Mouse (Mus musculus) WW6 (cell line): ENCODE results near the gene P4ha1.
"Not testable (repeated sequence)": the region's sequence is repeated elsewhere in the genome, so short reads cannot be mapped to it uniquely, and the experiment has no call there.

Experiments
- DNase-seq: peaks from one replicate; pipeline ENCODE4 v3.0.0-alpha.2; 2013; ENCODE audit warnings: low read depth, low spot score

The P4ha1 gene

GRCm38 (mm10) chr10:59368729-59369128 is 45.6 kb downstream of the P4ha1 start:
- no peak for DNase-seq

- DNase-seq: no peak
Measured at GRCm38 (mm10) chr10:59369426-59369825, 46.3 kb downstream of the P4ha1 start.

- no peak for DNase-seq
Measured at GRCm38 (mm10) chr10:59377906-59378305, 54.8 kb downstream of the P4ha1 start.

GRCm38 (mm10) chr10:59378728-59379127 is 55.6 kb downstream of the P4ha1 start:
- no peak for DNase-seq

GRCm38 (mm10) chr10:59379927-59380326 is 56.8 kb downstream of the P4ha1 start:
- no peak for DNase-seq

- no peak for DNase-seq
Measured at GRCm38 (mm10) chr10:59380411-59380821, 57.3 kb downstream of the P4ha1 start.

GRCm38 (mm10) chr10:59381563-59381962 is 58.5 kb downstream of the P4ha1 start:
- DNase-seq: not testable (repeated sequence)

GRCm38 (mm10) chr10:59386951-59387350 is 63.9 kb downstream of the P4ha1 start:
- DNase-seq: no peak

- DNase-seq: no peak
Measured at GRCm38 (mm10) chr10:59389652-59390051, 66.6 kb downstream of the P4ha1 start.

- DNase-seq: no peak
Measured at GRCm38 (mm10) chr10:59391907-59392306, 68.8 kb downstream of the P4ha1 start.

- DNase-seq: not testable (repeated sequence)
Measured at GRCm38 (mm10) chr10:59395461-59395860, 72.4 kb downstream of the P4ha1 start, which contains the start of gene Gm10273. Gm10273 (plus strand) TSS chr10:59395632.

GRCm38 (mm10) chr10:59402899-59403792 is 80.0 kb downstream of the P4ha1 start, which contains the start of gene Pla2g12b:
Pla2g12b (plus strand) TSS chr10:59403660.
- DNase-seq: no peak

GRCm38 (mm10) chr10:59403793-59404149 is 80.7 kb downstream of the P4ha1 start:
- DNase-seq: no peak

GRCm38 (mm10) chr10:59408499-59408898 is 85.4 kb downstream of the P4ha1 start:
- no peak for DNase-seq

- DNase-seq: no peak
Measured at GRCm38 (mm10) chr10:59410264-59410663, 87.2 kb downstream of the P4ha1 start.

- no peak for DNase-seq
Measured at GRCm38 (mm10) chr10:59413711-59414110, 90.6 kb downstream of the P4ha1 start.

- DNase-seq: no peak
Measured at GRCm38 (mm10) chr10:59416623-59417022, 93.5 kb downstream of the P4ha1 start.

GRCm38 (mm10) chr10:59419516-59419915 is 96.4 kb downstream of the P4ha1 start:
- no peak for DNase-seq
